Mouse (Mus musculus) ovary, adult 18-20 months (tissue): ENCODE measurements at regions not wholly inside any gene's neighbourhood (a gene's known extent, or its start where the extent isn't known, plus 50 kb on each side); places are given as distances from the start of the nearest gene placed in this dataset.

Source experiments
- DNase-seq: peaks from one replicate; pipeline ENCODE4 v3.0.0; 2022; ENCODE audit warnings: low spot score, mixed read lengths

DNA sequence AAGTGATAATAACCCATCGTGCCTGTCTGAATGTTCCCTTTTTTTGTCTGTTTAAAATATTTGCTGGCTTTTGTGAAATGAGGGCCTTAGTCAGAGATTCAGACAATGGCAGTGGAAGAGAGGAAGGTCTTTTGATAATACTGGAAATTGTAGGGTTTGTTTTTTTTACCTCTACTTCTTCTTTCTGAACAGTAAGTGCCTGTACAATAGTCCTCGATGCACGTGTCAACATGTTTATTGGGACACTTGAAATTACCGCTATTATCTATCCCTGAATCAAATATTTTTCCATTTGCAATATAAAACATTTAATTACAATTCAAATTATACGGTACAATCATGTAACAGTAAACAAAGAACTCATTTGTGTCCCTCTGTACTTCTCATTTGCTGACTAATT, 733.5 kb downstream of the Fam19a2 start:
- no peak for DNase-seq

DNA sequence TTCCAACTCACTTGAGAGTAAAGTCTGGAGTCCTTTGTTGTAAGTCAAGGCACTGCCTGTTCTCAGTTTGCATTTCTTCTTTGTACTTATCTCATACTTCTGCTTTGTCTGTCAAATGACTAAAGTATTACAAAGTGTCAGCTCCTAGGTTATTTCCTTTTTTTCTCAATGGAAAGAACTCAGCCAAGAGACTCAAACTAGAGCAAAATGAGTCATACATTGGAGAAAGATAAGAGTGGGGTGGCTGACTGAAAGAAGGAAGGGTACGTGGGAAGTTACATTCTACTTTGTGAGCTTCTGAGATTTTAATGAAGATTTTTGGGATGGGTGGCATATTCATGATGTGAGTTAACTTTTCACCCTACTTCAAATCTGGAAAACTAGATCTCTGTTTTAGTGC, 735.2 kb downstream of the Fam19a2 start:
- no peak for DNase-seq

DNA sequence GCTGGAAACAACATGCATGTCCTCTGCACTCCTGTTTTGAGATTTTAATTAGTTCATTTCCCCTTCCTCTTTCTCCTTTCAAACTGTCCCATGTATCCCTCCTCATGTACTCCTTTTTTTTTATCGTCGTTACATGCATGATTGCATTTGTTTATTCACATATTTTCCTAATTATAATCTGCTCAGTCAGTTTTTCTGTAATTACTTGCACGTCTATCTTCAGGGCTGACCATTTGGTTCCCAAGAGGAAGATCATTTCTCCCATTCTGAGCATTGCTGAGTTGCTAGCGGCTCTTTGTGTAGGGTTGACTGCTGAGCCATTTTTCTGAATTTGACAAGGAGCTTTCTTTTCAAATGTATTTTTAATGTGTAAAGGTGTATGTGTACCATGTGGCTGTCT, 781.2 kb downstream of the Fam19a2 start:
- no peak for DNase-seq

GRCm38 (mm10) chr10:124045791-124046190, 782.0 kb downstream of the Fam19a2 start:
- DNase-seq: no peak

DNA sequence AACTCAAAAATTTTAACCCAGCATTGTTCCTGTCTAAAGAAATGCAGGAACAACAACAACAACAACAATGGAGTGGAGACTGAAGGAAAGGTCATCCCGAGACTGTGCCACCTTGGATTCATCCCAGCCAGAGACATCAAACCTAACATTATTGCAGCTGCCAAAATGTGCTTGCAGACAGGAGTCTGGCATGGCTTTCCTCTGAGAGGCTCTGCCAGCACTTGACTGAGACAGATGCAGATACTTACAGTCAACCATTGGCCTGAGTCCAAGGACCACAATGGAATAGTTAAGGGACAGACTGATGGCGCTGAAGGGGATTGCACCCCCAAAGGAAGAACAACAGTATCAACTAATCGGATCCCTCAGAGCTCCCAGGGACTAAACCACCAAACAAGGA, 819.0 kb downstream of the Fam19a2 start:
- no peak for DNase-seq

- DNase-seq: no peak
Measured at GRCm38 (mm10) chr10:124090547-124090946, 826.8 kb downstream of the Fam19a2 start.

DNA sequence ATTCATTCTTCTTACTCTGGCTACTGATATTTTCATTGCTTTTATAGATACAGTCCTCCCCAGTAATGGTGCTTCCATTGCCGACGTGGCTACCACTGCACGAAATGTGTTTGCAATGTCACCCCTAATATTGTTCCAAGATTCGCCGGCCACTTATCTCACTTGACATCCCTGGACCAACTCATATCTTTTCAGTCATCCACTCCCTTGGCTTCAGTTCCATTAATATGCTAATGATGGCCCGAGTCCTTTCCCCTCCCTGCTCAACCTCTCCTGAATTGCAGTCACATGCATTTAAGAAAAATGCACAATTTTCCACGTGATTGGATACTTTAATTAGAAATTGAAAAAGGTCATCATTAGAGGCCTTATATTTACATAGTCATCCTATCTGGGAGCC, 827.6 kb downstream of the Fam19a2 start:
- no peak for DNase-seq

DNA sequence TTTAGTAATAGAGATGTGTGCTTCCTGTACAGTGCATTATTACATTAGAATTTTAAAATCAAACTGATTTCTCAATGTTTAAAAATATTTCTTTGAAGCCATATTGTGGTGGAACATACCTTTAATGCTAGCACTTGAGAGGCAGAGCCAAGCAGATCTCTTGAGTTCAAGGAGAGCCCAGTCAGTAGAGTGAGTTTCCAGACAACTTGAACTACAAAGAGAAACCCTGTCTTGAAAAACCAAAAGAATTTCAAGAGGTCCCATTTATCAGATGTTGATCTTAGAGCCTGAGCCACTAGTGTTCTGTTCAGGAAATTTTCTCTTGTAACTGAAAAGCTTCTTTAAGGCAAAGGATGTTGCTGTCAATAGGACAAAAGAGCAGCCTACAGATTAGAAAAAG, 855.8 kb downstream of the Fam19a2 start:
- DNase-seq: no peak

- DNase-seq: no peak
Measured at GRCm38 (mm10) chr10:124138456-124138855, 874.7 kb downstream of the Fam19a2 start.

GRCm38 (mm10) chr10:124142336-124142735, 878.5 kb downstream of the Fam19a2 start:
- DNase-seq: no peak

- DNase-seq: no peak
Measured at GRCm38 (mm10) chr10:124146751-124147469, 883.1 kb downstream of the Fam19a2 start.

DNA sequence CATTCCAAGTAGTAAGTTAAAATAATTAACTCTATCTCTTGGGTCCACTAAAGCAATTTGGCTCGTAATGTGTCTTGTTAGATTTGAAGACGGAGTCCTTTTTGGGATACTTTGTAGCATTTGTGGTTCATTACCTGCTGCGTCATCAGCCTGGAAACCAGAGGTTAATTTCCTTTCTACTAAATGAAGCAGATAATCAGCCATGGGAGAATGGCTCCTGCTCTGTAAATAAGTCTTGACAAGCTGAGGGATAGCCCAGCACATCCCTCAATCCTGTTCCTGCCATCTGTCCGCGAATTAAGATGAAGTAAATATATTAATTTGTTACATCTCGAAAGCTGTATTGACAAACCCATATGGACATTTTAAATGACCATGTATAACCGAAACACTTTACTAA, 899.6 kb downstream of the Fam19a2 start:
- no peak for DNase-seq

- DNase-seq: no peak
Measured at GRCm38 (mm10) chr10:124175598-124175997, 911.8 kb downstream of the Fam19a2 start.

GRCm38 (mm10) chr10:124208317-124208716, 944.5 kb downstream of the Fam19a2 start:
- DNase-seq: no peak

DNA sequence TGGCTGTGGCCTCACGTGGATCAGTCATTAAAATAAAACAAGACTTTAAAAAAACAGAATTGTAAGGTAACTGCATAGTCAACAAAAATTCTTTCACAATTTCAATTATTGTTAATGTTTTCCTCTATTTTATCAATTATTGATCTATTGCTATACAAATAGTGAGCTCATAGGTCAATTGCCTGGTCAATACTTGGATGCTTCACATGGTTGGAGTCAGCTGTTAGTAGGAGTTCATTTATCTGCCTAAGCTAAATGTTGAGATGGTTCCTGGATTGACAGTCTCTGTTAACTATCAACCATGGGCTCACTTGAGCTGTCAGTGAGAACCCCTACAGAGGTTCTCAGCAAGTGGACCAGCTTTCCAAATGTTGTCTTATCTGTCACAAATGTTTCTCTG, 955.7 kb downstream of the Fam19a2 start:
- DNase-seq: no peak

DNA sequence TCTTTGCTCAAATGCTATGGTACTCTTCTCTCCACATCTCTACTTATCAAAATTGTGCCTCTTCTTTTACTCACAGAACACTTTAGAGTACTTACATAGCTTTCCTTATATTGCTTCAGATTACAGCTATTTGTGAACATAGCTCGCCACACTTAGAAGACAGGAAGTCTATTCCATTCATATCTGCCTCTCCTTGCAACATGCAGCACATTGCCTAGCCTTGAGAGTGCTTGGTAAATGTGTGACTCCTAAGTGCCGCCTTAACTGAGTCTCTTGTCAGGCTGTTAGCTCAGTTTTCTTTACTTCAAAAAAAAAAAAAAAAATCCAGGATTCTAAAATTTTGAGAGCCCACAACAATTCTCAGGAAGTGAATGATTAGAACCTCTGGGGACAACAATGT, 958.3 kb downstream of the Fam19a2 start:
- DNase-seq: no peak

GRCm38 (mm10) chr10:124227061-124227460, 963.3 kb downstream of the Fam19a2 start:
- DNase-seq: no peak

GRCm38 (mm10) chr10:124249358-124249757, 985.6 kb downstream of the Fam19a2 start:
- peak; percentile 17 for DNase-seq

DNA sequence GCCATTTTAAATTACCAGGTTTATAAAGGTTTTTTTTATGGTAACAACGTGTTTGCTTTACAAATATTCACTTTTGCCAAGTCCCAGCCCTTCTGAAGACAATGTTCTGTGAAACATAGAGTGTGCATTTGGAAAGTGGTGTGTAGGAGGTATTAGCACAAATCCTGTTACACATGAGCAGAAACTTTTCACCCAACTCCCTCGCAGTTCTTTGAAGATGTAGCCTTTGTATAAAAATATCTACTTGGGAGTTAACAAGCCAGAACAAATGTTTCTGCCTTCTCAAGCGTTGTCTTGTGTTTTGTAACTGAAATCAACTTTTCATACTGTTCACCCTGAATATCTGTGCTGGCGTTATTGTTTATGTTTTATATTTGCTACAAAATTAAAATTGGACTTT, 986.2 kb downstream of the Fam19a2 start:
- no peak for DNase-seq

- no peak for DNase-seq
Measured at GRCm38 (mm10) chr10:124288301-124288995, 1024.7 kb downstream of the Fam19a2 start.

- no peak for DNase-seq
Measured at GRCm38 (mm10) chr10:124297198-124297677, 1033.4 kb downstream of the Fam19a2 start.

GRCm38 (mm10) chr10:124304683-124305082, 1040.9 kb downstream of the Fam19a2 start:
- DNase-seq: no peak

GRCm38 (mm10) chr10:124305644-124306043, 1041.8 kb downstream of the Fam19a2 start:
- DNase-seq: no peak

- no peak for DNase-seq
Measured at GRCm38 (mm10) chr10:124318761-124319160, 1055.0 kb downstream of the Fam19a2 start.
